Mouse (Mus musculus): ENCODE measurements around the gene Nrxn1. TPM values are rescaled to one million over a fixed set of nuclear protein-coding genes. Genes with fewer than 3 reads are reported as not detected.
A peak's percentile ranks its signal among the peaks of the same experiment; 100 is the strongest.

The Nrxn1 gene
- polyA plus RNA-seq, 1 experiment from 2014 or later = 2.8 TPM

DNA sequence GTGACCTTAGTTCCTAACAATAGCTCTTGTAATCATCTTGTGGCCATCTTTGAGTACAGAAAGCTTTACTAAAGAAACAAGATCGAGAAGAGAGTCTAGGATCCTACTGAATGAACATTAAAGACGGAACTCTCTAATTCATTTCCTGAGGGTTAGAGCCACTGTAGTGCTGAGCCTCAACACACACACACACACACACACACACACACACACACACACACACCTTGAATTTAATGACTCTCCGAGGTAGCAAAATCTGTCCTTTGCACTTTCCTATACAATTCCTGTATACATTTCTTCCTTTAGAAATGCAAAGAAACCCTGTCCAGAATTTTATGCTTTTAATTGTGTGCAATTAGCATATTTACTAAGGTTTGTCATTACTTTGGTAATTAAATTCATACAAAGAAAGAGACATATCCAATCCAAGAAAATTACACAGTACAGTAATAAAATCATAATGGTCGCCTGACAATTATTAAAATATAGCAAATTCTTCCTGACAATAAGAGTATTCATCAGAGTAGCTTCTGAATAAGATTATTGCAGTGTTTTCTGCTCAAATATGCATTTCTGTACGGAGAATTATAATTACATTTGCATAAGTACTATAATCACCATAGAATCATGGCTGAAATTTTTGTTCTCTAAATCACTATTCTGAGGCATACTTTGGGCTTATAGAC, 969.9 kb downstream of the Nrxn1 start:
- H3K9ac ChIP-seq = no peak overlapping the region
- H3K27me3 ChIP-seq (replicated peaks) = no peaks in the 10 kb centered on the region
- ATAC-seq = no peak
- no peak overlapping the region for H3K27ac ChIP-seq
- no peaks in the 10 kb centered on the region for H3K36me3 ChIP-seq
- H3K9me3 ChIP-seq = no peaks in the 10 kb centered on the region
- H3K4me1 ChIP-seq (replicated peaks) = no peaks in the 10 kb centered on the region
- no peak overlapping the region for H3K4me3 ChIP-seq (replicated peaks)
- H3K4me2 ChIP-seq (replicated peaks) = no peak overlapping the region
- WGBS = 80% methylated on average over 5 of the region's 5 CpGs

GRCm38 (mm10) chr17:90116241-90116640, 976.6 kb downstream of the Nrxn1 start:
- no peaks in the 10 kb centered on the region for H3K27me3 ChIP-seq (replicated peaks)
- no peak overlapping the region for H3K9ac ChIP-seq
- H3K36me3 ChIP-seq = no peaks in the 10 kb centered on the region
- H3K9me3 ChIP-seq = no peaks in the 10 kb centered on the region
- H3K4me3 ChIP-seq (replicated peaks) = no peak overlapping the region
- 74% methylated on average over 2 of the region's 2 CpGs for WGBS
- H3K4me1 ChIP-seq (replicated peaks) = no peaks in the 10 kb centered on the region
- H3K27ac ChIP-seq = no peak overlapping the region
- ATAC-seq = no peak
- no peak overlapping the region for H3K4me2 ChIP-seq (replicated peaks)

DNA sequence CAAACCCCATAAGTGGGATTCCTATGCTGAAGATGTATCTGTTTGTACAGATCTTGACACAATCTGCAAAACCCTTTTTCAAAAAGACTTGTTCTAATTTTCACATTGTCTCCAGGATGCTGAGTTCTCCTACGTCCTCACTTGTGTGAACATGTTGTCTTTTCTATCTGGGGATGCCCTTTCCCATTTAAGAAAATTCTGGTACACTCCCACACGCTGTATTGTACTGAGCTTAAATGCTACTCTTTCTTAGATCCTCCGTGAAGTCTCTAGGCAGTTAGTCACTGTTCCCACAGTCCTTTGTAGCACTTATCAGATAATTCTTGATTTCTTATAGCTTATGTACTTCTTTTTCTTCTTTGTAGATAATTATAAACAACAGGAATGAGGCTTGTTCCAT, 997.9 kb downstream of the Nrxn1 start:
- no peak overlapping the region for H3K4me2 ChIP-seq (replicated peaks)
- H3K27ac ChIP-seq = no peak overlapping the region
- H3K9me3 ChIP-seq = no peaks in the 10 kb centered on the region
- H3K36me3 ChIP-seq = no peaks in the 10 kb centered on the region
- H3K4me3 ChIP-seq (replicated peaks) = no peak overlapping the region
- no peaks in the 10 kb centered on the region for H3K4me1 ChIP-seq (replicated peaks)
- WGBS = 82% methylated on average over 3 of the region's 3 CpGs
- no peak for ATAC-seq
- no peak overlapping the region for H3K9ac ChIP-seq
- H3K27me3 ChIP-seq (replicated peaks) = no peaks in the 10 kb centered on the region

DNA sequence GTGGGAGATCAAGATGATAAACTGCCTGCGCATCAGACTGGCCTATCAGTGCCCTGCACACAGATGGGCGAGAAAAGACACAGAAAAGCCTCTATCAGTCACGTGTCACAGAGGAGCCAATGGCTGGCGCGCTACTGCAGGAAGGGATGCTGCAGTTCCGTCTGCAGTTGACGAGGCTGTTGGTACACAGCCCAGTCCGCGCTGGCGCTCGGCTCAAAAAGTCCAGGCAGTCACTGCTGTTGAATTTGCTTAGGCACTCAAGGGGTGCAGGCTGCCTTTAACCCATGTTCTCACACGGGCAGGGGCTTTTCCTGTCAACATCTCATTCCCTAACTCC, 1004.6 kb downstream of the Nrxn1 start:
- Histone ChIP-seq H3K27me3 (replicated peaks) (no peaks in the 10 kb centered on the region), H3K27ac (no peak overlapping the region), H3K9ac (no peak overlapping the region), H3K4me1 (replicated peaks) (0 out of 2 replicates have a peak, but pooled peaks cover 3% of the 10 kb centered on the region), H3K4me3 (replicated peaks) (peak overlapping the region; percentile 30), H3K4me2 (replicated peaks) (peak overlapping the region; percentile 69), H3K36me3 (no peaks in the 10 kb centered on the region), H3K9me3 (no peaks in the 10 kb centered on the region)
- WGBS = 4% methylated on average over 12 of the region's 12 CpGs
- ATAC-seq = peak; percentile 100

GRCm38 (mm10) chr17:90087616-90088313, 1005.1 kb downstream of the Nrxn1 start:
- no peak overlapping the region for H3K27ac ChIP-seq
- 0 out of 2 replicates have a peak, but pooled peaks cover 3% of the 10 kb centered on the region for H3K4me1 ChIP-seq (replicated peaks)
- peak overlapping the region; percentile 30 for H3K4me3 ChIP-seq (replicated peaks)
- H3K9me3 ChIP-seq = no peaks in the 10 kb centered on the region
- H3K36me3 ChIP-seq = no peaks in the 10 kb centered on the region
- peak; percentile 67 for ATAC-seq
- H3K9ac ChIP-seq = no peak overlapping the region
- 58% methylated on average over 11 of the region's 11 CpGs for WGBS
- H3K27me3 ChIP-seq (replicated peaks) = no peaks in the 10 kb centered on the region
- peak overlapping the region; percentile 69 for H3K4me2 ChIP-seq (replicated peaks)

DNA sequence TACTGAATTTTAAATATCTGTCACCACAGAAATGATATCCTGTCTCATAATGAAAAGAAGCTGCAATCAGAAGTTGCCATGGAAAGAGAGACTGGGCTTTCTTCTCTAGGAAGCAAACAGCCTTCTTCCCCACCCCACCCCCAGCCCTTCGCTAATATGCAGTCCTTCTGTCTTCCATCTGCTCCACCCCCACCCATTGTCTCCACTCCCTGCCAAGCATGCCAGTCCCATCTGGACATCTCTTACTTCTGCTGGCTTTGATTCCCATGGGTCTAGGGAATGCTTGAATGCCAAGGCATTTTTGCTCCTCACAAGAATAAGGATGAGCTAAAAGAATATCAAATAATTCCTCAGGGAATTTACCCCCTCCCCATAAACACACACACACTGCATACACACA, 1006.0 kb downstream of the Nrxn1 start:
- Histone ChIP-seq H3K4me2 (replicated peaks) (no peak overlapping the region), H3K27ac (no peak overlapping the region), H3K4me3 (replicated peaks) (no peak overlapping the region), H3K9ac (no peak overlapping the region), H3K4me1 (replicated peaks) (0 out of 2 replicates have a peak, but pooled peaks cover 3% of the 10 kb centered on the region), H3K27me3 (replicated peaks) (no peaks in the 10 kb centered on the region), H3K36me3 (no peaks in the 10 kb centered on the region), H3K9me3 (no peaks in the 10 kb centered on the region)
- 28% methylated on average over 1 of the region's 1 CpGs for WGBS
- ATAC-seq = no peak

DNA sequence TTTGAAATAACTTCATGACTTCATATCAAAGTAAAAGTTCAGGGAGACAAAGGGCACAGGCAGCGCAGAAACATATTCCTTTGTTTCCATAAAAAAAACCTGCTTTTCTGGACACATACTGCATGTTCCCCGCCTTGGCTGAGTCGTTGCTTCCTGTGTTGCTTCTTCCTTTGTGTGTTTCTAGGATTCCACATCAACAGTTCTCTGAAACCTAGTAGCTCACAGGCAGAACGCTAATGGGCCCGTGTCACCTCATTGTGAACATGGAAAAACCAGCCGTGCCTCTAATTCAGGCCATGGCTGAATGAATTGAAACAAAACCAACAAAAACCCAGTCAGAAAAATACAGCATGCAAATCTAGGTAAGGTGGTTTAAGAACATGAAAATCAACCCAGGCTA, 1013.9 kb downstream of the Nrxn1 start:
- no peak overlapping the region for H3K4me2 ChIP-seq (replicated peaks)
- 64% methylated on average over 6 of the region's 6 CpGs for WGBS
- no peak overlapping the region for H3K9ac ChIP-seq
- H3K4me1 ChIP-seq (replicated peaks) = no peaks in the 10 kb centered on the region
- no peaks in the 10 kb centered on the region for H3K27me3 ChIP-seq (replicated peaks)
- H3K9me3 ChIP-seq = no peaks in the 10 kb centered on the region
- H3K36me3 ChIP-seq = no peaks in the 10 kb centered on the region
- no peak overlapping the region for H3K27ac ChIP-seq
- no peak for ATAC-seq
- no peak overlapping the region for H3K4me3 ChIP-seq (replicated peaks)

- no peaks in the 10 kb centered on the region for H3K27me3 ChIP-seq (replicated peaks)
Observed at GRCm38 (mm10) chr17:90078488-90078887, 1014.4 kb downstream of the Nrxn1 start.

GRCm38 (mm10) chr17:90062866-90063265, 1030.0 kb downstream of the Nrxn1 start:
- 7% methylated on average over 1 of the region's 1 CpGs for WGBS
- no peak overlapping the region for H3K4me2 ChIP-seq (replicated peaks)
- H3K9me3 ChIP-seq = no peaks in the 10 kb centered on the region
- no peaks in the 10 kb centered on the region for H3K27me3 ChIP-seq (replicated peaks)
- no peak overlapping the region for H3K27ac ChIP-seq
- H3K36me3 ChIP-seq = no peaks in the 10 kb centered on the region
- no peaks in the 10 kb centered on the region for H3K4me1 ChIP-seq (replicated peaks)
- H3K9ac ChIP-seq = no peak overlapping the region
- no peak for ATAC-seq
- H3K4me3 ChIP-seq (replicated peaks) = no peak overlapping the region

More at GRCm38 (mm10) chr17:90078488-90078887, 1014.4 kb downstream of the Nrxn1 start:
- ATAC-seq = peak; percentile 31; the same call in 1 of the 2 replicates
- Histone ChIP-seq H3K9me3 (no peaks in the 10 kb centered on the region), H3K4me3 (replicated peaks) (no peak overlapping the region), H3K4me2 (replicated peaks) (no peak overlapping the region), H3K9ac (no peak overlapping the region), H3K4me1 (replicated peaks) (no peaks in the 10 kb centered on the region), H3K27ac (no peak overlapping the region), H3K36me3 (no peaks in the 10 kb centered on the region)
- 39% methylated on average over 3 of the region's 3 CpGs for WGBS

DNA sequence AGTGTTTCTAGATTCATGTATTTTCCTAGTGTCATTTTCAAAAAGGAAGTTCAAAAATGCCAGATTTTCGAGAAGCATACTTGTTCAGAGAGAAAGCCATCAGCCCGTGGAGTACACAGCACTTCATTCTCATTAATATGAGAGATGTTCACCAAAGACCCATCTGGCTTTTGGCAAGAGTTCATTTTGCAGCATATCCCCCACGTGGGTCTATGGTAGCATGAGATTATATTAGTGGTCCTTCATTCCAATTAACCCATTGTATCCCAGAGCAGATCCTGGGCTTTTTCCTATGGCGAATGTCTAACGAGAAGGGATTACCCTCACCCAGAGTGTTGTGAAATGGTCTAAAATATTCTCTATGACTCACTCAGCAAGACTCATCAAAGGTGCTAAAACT, 1032.0 kb downstream of the Nrxn1 start:
- WGBS = 49% methylated on average over 5 of the region's 5 CpGs
- H3K27me3 ChIP-seq (replicated peaks) = no peaks in the 10 kb centered on the region

DNA sequence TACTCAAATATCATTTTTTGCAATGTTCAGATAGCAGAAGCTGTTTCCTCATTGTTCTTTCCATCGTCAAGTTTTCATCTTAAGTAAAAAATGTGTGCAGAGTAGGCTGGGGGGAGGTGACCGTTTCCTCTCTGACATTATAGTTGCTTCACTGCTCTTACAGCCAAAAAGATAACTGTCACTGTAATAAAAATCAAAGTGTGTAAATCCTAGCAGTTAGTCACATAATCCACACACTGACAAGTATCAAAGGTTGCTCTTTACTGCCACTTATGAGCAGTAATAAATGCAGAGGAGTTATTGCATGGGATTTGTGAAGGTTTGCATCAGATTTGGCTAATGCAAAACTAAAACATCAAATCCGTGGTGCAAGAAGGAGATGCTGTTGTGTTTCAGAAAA, 1032.7 kb downstream of the Nrxn1 start:
- no peaks in the 10 kb centered on the region for H3K36me3 ChIP-seq
- H3K9me3 ChIP-seq = no peaks in the 10 kb centered on the region
- ATAC-seq = peak; percentile 94
- H3K27ac ChIP-seq = no peak overlapping the region
- 34% methylated on average over 3 of the region's 3 CpGs for WGBS
- H3K4me1 ChIP-seq (replicated peaks) = no peaks in the 10 kb centered on the region
- no peaks in the 10 kb centered on the region for H3K27me3 ChIP-seq (replicated peaks)
- H3K4me2 ChIP-seq (replicated peaks) = no peak overlapping the region
- no peak overlapping the region for H3K4me3 ChIP-seq (replicated peaks)
- H3K9ac ChIP-seq = no peak overlapping the region

More for the DNA sequence above, 1032.0 kb downstream of the Nrxn1 start:
- Histone ChIP-seq H3K9me3 (no peaks in the 10 kb centered on the region), H3K4me2 (replicated peaks) (no peak overlapping the region), H3K27ac (no peak overlapping the region), H3K4me1 (replicated peaks) (no peaks in the 10 kb centered on the region), H3K4me3 (replicated peaks) (no peak overlapping the region), H3K9ac (no peak overlapping the region), H3K36me3 (no peaks in the 10 kb centered on the region)
- ATAC-seq = no peak

DNA sequence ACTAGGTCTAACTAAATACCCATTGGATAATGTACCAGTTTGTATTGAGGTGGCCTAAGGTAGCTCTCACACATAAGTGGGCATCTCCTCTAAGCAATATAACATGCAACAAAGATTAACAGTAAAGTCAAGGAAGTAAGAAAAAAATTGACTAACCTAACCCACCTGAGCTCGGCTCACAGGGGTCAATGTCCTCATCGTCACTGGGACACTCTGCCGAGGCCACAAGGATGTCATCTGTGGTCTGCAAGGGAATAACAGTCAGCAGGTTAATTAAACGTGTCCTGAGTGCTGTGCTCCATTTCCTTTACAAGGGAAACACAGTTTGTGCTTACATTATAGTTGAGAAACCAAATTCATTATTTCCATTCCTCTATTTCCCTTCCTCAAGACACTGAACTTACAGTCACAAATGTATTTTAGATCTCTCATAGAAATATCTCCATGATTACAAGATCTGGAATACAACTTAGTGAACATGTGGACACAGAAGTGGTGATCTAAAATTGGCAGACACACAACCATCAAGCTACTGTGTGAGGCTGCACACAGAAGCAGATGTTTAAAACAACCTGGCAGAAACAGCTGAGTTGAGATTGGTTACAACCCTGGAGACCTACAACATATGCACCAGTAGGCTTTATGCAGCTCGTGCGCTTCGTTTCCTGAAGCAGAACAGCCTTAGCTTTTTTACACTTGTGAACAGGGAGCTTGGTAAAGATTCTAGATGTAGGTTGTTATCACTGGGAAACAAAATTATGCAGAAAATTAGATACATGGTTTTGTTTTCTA, 1033.4 kb downstream of the Nrxn1 start:
- no peaks in the 10 kb centered on the region for H3K9me3 ChIP-seq
- peak; percentile 74 for ATAC-seq
- H3K4me2 ChIP-seq (replicated peaks) = no peak overlapping the region
- H3K27ac ChIP-seq = peak overlapping the region; percentile 32; the same call in 1 of the 2 replicates
- H3K4me1 ChIP-seq (replicated peaks) = no peaks in the 10 kb centered on the region
- H3K4me3 ChIP-seq (replicated peaks) = no peak overlapping the region
- H3K36me3 ChIP-seq = no peaks in the 10 kb centered on the region
- no peaks in the 10 kb centered on the region for H3K27me3 ChIP-seq (replicated peaks)
- WGBS = 55% methylated on average over 7 of the region's 7 CpGs
- no peak overlapping the region for H3K9ac ChIP-seq
